12 mouse cellular contexts compared by ENCODE assay signal in the genomic region with DNA sequence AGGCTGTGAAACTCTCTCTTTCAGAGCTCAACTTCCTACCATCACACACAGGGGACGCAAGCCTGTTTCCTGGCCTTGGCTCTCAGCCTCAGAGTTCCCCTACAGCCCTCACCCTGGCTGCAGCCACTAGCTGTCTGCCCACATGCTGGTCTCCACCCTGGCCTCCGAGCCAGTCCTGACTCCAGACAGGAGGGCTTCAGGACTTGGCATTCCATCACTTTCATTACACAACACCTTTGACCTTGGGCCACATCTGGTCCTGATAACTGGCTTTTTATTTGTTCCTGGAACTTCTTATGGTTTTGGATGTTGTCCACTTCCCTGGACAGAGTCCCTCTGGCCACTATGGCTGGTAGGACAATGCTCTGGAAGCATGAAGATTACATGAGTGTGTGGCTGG.
A peak's percentile ranks its signal among the peaks of the same experiment; 100 is the strongest.
DNase-seq lines count a peak whose midpoint lies in the region; ATAC-seq and TF ChIP-seq lines count a peak whose summit lies in the region.
"Had no signal": no experiment of that assay in that cellular context is flagged by ENCODE, and none has a peak within 500 bp of the region (broad histone marks: within the 10 kb centered on the region; RNA-seq: fewer than 3 reads in every experiment).

No protein-coding gene starts in this region.

- H3K27me3 ChIP-seq in lung, postnatal 0 days (replicated peaks; ENCODE audit: insufficient read depth, low read length): no peaks in the 10 kb centered on the region

- H3K4me1 ChIP-seq in lung, postnatal 0 days (ENCODE audit: insufficient read depth, low read depth, low read length): no peaks in the 10 kb centered on the region
- no peaks in the 10 kb centered on the region; the same call in 1 of the 2 replicates for H3K4me1 ChIP-seq in lung, adult 2 months (ENCODE audit: control insufficient read depth, insufficient read depth, low read length)

- no peak for TF ChIP-seq POLR2A in lung, adult 2 months (IDR thresholded peaks at IDR 0.05; ENCODE audit: borderline replicate concordance, extremely low read depth, low read depth, low read length)

- TF ChIP-seq CTCF in lung, postnatal 0 days (IDR thresholded peaks at IDR 0.05): no peak
- TF ChIP-seq CTCF in lung, adult 2 months (IDR thresholded peaks at IDR 0.05; ENCODE audit: insufficient read depth, low read length): no peak

- intact Hi-C loops in heart, postnatal 25 days (cut with DNase I): no loop called here

- H3K36me3 ChIP-seq in lung, postnatal 0 days (ENCODE audit: insufficient read depth, low read length): no peaks in the 10 kb centered on the region

- no peak overlapping the region for H3K9ac ChIP-seq in lung, postnatal 0 days (replicated peaks; ENCODE audit: low read depth)

- H3K9me3 ChIP-seq in lung, postnatal 0 days (ENCODE audit: low read length): no peaks in the 10 kb centered on the region

- no peak overlapping the region for H3K27ac ChIP-seq in lung, postnatal 0 days (ENCODE audit: low read length)

- H3K4me3 ChIP-seq in lung, postnatal 0 days (ENCODE audit: low read depth, low read length): no peak overlapping the region
- no peak overlapping the region for H3K4me3 ChIP-seq in lung, adult 2 months (replicated peaks; ENCODE audit: extremely low read depth, low read depth, low read length)

- WGBS in lung, postnatal 0 days: 41% methylated on average over 2 of the region's 2 CpGs
- WGBS in lung, adult 2 months: 48% methylated on average over 2 of the region's 2 CpGs

- H3K4me2 ChIP-seq in lung, postnatal 0 days (replicated peaks; ENCODE audit: low read depth, low read length): no peak overlapping the region
- H3K4me2 ChIP-seq: midbrain, embryonic 11.5 days had no signal

- peak; percentile 22 for DNase-seq in lung, postnatal 0 days (ENCODE audit: low spot score)
- DNase-seq in lung, adult 2 months: no peak
- peak; percentile 58 for DNase-seq in fibroblast of lung, adult 2 months (ENCODE audit: low read depth)
- DNase-seq in heart, postnatal 25 days (ENCODE audit: low spot score): peak; percentile 21
- peak; percentile 18 for DNase-seq in yolk sac, embryonic 10.5 days (ENCODE audit: low spot score)
- DNase-seq in cerebellum, adult 18-20 months: no peak
- DNase-seq in left cerebral cortex, adult 18-20 months (ENCODE audit: low spot score in 2 of 2): no peak
- DNase-seq: cerebellum, adult 9-10 months; kidney, adult 18-20 months; left cerebral cortex, postnatal 4 days; thymus, postnatal 4 days had no signal

- no peak for TF ChIP-seq EP300 in lung, postnatal 0 days (IDR thresholded peaks at IDR 0.05)

- no peak for ATAC-seq in lung, postnatal 0 days

Comparison
In these comparisons a context has a peak if more than half of its experiments do, and no peak if none do; other contexts are left out.
1. DNase-seq: peak in lung, postnatal 0 days (single experiment), fibroblast of lung, adult 2 months (single experiment), heart, postnatal 25 days (single experiment) and yolk sac, embryonic 10.5 days (single experiment); none in lung, adult 2 months (single experiment), cerebellum, adult 18-20 months (0 of 2) and left cerebral cortex, adult 18-20 months (0 of 2).